Mouse (Mus musculus) fibroblast of lung, adult 2 months (primary cell): ENCODE data around the gene Slc22a12.

Experiments used
- DNase-seq: peaks from one replicate; pipeline ENCODE4 v3.0.0-alpha.2; 2011; ENCODE audit warnings: low read depth

Slc22a12 gene

DNA sequence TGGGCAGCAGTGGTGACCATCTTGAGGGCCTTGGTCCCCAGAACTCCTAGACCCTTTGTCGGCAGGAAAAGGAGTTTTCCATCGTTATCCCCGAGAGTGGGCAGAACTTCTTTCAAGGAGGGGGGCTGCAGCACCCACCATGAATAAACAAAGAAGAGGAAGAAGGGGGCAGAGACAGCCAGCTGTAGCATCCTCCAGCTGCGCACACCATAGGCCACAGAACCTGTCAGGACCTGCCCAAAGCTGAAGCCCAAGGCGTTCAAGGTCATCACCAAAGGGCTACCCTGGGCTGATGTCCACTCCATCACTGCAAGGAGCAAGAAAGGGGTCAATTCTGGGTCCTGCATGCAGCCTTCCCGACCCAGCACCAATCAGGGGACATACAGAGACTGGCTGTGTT lies 2.6 kb downstream of the Slc22a12 start:
- DNase-seq = no peak

DNA sequence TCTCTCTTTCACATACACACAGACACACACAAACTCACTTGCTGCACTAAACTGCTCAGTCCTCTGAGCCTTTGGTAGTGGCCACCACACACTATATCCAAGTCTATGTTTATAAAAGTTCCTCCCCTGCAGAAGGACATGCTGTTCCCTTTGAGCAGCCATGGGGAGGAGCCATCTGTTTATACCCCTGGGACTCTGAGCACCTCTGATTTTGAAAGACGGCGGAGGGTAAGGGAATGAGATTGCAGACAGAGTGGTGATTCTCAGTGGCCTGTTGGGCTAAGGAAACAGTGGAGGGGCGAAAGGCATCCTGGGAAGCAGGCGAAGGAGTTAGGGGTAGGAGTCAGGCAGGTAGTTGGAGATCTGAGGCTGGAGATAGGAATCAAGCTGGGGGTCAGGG lies 3.2 kb downstream of the Slc22a12 start:
- no peak for DNase-seq

DNA sequence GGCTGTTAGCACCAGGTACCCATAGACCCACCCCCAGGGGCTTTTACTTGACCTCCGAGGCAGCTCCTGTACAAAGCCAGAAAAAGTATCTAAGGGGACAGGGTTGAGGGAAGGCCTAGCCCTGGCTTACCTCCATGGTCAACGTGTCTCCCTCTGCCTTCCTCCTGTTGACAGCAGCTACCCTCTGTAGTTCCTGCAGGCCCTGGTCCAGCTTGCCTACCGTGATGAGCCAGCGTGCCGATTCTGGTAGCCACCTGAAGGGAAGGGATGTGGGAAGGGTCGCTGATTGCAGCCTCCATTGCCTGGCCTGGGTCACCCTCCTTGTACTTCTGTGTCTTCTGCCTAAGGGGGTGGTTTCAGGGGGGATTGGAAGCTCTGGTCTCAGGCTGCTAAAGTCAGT lies 4.3 kb downstream of the Slc22a12 start:
- DNase-seq = no peak

DNA sequence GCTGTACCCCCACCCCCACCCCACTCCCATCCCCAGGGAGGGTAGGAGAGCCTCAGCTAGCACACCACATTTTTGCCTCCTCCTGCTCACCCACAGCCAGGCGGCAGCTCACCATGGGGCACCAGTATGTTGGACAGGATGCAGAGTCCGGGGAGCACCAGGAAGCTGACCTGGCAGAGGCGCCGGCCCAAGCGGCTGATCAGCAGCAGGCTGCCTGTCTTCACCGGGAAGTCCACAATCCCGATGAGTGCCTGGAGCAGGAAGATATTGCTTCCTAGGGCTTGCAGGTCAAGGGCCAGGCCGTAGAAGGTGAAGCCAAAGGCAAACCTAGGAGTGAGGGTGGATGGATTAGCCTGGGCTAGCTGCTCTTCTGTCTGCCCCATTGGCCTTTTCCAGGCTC lies 5.3 kb downstream of the Slc22a12 start:
- DNase-seq = no peak

DNA sequence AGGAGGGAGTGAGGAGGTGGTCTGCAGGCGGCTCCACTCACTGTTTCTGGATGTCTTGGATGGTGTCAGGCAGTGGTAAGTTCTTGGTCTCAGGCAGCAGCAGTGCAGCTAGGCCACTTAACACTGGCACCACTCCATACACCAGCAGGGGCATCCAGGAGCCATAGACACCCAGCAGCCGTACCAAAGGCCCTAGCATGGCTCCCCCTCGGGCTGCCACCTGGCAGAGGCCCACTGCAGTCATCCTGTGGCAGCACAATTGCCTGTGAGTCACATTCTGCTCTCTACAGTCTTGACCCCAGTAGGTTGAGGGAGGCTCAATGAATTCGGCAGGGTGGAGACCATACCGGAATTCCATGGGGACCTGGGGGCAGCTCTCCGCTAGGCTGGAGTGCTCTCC lies 6.1 kb downstream of the Slc22a12 start:
- DNase-seq = no peak

DNA sequence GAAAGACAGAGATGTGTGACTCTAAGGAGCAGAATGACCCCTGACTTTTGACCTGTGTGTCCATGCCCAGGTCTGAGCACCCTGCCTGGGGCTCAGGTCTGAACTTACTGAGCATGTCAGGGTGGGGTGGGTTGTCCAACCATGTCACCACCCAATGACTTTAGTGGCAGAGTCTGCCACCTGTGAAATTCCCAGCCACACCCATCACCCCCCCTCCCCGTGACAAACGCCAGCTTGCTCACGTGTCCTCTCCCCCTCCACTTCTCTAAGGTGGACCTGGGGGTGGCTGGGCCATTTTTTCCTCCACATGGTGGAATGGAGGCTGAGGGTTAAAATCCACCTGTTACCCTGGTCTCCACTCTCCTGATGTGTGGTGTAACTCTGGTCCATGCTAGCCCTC lies 6.6 kb downstream of the Slc22a12 start:
- DNase-seq = no peak

DNA sequence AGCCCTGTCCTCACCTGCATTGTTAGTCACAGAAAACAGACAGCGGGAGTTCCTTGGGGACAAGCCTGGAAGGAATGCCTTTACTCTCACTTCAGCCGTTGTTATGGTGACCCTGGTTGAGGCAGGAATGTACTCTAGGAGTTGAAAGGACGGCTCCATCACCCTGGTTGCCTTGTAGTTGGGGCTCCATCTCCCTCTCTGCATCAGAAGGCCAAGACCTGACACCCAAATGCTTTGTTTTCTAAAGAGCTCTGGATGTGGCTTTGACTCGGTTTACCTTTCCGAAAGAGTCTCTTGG lies 8.8 kb downstream of the Slc22a12 start:
- no peak for DNase-seq

DNA sequence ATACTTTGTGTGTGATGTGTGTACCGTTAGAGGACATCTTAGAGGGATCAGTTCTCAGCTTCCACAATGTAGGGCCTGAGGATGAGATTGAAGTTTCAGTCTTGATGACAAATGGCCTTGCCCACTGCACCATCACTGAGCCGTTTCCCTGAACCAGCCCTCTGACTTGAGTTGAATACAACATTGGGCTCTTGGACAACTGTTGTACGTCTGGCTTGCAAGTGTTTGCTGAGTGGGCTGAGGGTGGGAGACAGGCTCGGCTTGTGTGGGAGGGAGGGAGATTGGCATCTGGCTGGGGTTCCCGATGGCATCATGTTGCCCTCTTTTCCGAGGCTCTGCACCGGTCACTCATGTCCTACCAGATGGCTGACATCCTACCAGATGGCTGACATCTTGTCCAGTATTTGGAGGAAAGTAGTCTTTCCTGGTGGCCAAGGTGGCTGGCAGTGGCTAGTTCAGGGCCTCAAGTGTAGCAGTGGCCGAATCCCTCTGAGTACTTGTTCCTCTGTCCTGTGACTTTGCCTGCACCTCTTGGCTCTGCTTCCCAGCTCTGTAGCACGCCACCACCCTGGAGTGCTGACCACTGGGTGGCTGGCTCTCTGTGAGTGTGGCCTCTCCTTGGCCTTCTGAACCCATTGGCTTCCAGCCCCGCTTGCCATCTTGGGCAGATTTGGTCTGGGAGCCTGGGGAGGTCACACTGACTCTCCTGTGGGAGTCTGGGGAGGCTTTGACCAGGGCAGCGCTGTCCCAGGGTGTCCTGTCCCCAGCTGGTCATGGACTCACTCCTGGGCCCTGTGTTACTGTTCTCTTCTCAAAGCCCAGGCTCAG lies 9.3 kb downstream of the Slc22a12 start:
- no peak for DNase-seq

DNA sequence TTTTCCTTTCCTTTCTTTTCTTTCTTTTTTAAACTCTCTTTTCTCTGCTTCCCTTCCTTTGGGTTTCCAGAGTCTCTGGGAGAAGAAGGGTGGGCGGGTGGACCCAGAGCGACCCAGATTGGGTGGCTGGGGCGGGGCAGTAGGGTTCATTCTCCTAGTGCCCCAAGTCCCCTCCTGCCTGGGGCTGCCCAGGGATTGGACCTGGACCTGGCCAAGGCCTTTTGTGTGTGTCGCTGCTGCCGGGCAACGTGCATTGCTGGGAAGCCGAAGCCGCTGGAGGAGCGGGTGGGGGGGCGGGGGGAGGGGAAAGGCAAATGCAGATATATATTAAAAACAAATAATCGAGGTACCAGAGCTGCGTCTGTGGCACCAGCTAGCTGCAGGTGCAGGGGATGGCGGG lies 10.2 kb downstream of the Slc22a12 start:
- DNase-seq = no peak

DNA sequence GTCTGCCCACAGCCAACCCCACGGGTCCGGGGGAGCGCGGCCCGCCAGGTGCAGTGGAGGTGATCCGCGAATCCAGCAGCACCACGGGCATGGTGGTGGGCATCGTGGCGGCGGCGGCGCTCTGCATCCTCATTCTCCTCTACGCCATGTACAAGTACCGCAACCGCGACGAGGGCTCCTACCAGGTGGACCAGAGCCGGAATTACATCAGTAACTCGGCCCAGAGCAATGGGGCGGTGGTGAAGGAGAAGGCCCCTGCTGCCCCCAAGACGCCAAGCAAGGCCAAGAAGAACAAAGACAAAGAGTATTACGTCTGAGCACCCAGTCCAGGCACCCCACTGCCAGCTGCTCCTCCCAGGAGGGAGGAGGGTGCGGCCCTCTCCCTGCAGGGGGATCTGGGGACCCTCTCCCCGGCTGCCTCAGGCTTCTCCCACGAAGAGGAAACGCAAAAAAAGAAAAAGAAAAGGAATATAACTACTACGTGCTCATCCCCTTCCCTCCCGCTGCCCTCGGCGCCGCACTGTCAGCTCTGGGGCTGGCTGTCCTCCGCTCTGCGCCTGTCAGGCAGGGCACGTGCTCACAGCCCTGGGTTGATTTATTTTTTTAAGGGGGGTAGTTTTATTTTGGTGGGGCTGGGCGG lies 10.9 kb downstream of the Slc22a12 start:
- DNase-seq = no peak

DNA sequence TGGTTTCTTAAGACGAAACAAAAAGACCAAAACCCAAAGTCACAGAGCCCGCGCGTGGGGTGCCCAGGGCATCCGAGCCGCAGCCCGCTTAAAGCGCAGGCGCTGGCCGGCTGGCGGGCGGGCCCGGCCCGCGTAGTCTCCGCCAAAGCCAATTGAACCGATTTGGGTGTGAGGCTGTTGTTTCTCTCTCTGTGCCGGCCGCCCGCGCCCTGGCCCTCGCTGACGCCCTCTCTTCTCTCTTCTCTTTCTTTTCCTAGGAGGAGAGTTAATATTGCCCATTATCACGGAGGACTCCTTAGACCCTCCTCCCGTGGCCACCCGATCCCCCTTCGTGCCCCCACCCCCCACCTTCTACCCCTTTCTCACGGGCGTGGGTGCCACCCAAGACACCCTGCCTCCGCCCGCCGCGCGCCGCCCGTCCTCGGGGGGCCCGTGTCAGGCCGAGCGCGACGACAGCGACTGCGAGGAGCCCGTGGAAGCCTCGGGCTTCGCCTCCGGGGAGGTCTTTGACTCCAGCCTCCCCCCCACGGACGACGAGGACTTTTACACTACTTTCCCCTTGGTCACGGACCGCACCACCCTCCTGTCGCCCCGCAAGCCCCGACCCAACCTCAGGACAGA lies 11.7 kb downstream of the Slc22a12 start:
- no peak for DNase-seq

DNA sequence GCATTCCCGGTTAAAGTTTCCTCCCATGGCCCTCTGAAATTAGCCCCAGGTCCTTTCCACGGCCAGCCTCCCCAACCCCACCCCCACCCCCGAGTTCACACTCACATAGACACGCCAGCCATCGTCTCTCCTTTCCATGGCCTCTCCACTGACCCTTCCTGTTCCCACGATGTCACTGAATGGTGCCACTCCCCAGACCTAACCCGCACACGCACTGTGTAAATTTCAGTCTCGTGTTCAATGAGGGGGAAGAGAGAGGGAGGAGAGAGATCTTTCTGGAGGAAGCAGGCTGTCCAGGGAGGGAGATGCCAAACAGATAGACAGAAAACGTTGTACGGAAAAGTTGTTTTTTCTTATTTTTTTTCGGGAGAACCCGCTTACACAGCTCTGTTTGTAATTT lies 12.5 kb downstream of the Slc22a12 start:
- no peak for DNase-seq

DNA sequence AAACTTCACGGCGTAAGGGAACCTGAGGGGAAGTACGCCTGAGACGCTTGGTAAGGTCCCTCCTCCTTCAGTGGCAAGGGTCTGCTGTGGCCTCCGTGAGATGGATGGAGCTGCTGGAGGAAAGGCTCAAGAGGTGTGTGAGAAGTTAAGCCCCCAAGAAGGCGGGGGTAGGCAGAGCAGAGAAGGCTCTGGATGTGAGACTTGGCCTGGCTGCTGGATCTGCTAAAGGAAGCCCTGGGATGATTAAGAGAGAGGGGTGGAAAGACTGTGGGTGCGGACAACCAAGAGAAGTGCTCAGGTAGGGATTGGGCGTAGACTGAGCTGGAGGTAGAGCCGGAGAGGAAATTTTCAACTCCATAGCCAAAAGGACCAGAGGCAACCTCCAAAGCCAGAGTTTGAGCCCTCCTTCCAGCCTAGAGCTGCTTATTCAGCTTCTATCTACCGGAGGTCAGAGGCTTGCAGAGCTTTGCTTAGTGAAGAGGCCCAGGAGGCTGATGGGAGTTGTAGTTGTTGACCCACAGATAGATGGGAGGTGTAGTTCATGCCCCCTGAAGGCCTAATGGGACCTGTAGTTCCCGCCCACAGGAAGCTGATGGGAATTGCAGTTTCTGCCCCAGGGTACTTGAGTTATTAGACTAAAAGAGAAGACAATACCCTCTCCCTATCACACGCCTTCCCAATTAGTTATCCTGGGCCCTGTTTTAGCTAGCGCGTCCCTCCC lies 13.4 kb downstream of the Slc22a12 start:
- no peak for DNase-seq

DNA sequence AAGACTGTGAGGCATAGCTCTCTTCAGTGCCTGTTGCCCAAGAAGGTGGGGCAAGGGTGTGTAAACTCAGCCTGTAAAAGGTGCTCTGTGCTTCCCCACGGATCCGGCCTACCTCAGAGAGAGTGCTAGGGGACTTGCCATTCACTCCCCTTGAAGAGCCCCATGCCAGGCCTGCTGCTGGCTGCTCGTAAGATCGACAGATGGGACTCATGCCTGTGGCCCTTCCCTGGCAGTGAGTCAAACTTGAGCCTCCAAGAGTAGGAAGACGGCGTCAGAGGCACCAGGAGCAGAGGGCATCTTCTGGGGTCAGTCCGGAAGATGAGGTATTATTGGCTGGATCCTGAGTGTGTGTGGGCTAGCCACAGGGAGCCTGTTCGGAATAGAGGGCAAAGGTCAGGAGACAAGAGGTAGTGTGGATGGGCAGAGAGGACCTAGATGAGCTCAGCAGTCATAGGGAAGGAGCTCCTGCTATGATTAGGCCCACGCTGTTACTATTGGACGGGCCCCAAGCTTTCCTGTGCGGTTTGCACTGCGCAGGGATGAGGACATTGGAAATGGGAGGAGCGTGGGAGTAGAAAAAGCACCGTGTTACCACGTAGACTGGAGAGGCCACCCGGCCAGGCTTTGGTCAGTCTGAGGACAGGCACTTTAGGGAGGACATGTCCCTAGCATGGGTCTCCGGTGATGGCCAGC lies 14.8 kb downstream of the Slc22a12 start:
- no peak for DNase-seq

DNA sequence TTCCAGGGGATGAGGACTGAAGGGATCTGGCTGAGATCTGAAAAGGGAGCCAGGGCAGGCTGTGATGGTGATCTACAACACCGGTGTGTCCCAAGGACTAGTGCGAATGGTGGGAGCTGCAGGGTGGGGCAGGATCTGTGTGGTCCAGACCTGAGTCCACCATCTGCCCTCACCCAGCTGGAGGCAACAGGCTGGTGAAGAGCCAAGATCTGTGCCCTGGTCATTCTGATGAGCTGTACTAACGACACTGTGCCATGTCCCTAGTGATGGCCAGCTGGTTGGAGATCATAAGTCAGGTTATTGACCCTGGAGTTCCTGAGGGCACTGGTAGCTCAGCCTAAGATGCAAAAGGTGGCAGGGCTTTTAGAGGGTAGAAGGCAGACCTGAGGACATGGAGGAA lies 15.4 kb downstream of the Slc22a12 start:
- no peak for DNase-seq

DNA sequence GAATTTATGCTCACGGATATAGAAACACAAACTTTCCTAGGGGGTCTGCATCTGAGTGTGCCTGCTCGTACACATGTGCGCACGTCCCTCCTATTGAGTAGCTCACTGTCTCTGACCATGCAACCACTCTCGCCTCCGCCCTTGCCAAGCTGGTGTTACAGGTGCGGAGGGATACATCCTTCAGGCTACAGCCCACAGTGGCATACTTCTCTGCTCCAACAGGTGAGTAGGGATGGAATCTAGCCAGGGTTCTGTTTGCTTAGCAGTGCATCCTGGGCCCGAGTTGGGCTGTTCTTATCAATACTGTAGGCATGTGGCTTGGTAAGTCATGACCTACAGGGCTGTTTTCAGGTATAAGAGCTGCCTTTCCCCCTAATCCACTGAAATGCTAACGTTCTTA lies 16.8 kb downstream of the Slc22a12 start:
- DNase-seq = no peak

DNA sequence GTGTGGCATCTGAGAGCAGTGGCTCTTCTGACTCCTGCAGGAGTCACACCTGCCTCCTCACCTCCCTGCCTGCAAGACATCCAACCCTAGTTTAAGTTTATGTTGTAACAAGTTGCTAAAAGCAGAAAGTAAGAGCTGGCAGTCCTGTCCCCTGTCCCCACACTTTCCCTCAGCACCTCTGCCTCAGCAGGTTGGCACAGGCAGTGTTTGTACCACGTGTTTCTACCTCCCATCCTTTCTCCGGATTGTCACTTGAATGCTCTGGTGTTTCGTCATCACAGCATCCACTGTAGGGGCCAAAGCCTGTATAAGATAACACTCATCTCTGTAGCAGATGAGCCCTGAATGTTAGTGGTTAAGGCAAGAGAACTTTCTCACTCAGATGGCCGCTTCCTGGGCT lies 17.8 kb downstream of the Slc22a12 start:
- no peak for DNase-seq

DNA sequence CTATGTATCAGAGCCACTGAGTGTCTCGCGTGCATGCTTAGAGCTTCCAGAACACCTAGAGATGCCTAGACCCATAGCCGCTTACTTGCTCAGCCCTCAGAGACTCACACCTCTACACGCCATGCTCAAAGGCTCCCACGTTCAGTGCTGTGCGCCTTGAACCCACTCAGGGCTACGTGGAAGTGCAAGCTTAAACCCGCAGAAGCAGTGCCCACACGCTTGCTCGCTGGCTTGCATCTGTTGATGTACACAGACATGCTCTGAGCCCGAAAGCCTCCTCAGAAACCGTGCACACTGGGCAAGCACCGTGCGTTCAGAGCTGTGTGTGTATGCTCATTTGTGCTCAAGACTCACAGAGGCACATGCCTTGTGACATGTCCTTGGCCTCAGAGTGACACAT lies 20.5 kb downstream of the Slc22a12 start:
- DNase-seq = no peak

DNA sequence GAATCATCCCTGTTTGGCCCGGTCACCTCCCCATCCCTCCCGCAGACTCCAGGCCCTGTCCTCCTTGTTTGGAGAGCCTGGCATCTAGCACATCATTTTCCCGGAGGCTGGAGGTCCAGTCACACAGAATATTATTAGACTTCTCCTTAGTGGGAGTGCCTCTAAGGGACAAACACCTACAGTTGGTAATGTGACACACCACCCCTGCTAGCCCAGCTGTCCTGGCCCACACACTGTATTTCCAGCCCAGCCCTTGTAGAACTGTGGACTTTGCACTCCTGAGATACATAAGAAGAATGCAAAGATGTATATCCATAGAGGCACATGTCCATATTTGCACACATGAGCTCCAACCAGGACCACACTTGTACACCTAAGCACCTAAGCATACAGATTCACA lies 21.2 kb downstream of the Slc22a12 start:
- no peak for DNase-seq

DNA sequence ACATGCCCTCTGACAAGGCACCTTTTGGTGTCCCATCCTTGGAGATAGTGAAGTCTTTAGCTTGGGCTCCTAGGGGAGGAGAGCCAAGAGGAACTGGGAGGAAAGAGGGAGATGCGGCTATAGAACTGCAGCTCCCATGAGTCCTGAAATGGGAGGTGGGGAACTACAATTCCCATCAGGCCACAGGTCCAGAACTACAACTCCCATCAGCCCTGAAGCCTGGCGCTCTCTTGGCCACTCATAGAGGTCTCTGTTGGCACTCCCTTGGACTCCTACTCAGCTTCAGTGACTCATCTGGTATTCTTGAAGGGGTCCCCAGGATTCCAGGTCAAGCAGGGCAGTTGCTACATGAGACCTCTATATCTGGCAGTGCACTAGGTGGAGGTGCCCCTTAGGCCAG lies 23.3 kb downstream of the Slc22a12 start:
- DNase-seq = no peak

DNA sequence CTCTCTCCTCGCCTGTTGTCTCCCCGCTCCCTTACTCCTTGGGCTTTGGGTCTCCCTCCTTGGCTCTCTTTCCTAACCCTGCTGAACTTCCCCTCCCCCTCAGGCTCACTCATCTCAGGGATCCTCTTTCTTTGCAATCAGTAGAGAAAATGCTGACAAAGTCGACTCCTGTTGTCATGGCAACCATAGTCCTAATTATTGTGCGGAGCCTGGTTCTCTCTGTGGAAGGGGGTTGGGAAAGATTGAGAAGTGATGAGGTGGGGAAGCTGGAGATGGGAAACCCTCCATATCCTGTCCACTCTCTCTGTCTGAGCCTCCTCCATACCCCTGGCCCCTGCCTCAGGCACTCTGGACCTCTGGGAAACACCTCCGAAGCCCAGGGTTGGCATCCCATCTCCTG lies 24.2 kb downstream of the Slc22a12 start:
- no peak for DNase-seq

DNA sequence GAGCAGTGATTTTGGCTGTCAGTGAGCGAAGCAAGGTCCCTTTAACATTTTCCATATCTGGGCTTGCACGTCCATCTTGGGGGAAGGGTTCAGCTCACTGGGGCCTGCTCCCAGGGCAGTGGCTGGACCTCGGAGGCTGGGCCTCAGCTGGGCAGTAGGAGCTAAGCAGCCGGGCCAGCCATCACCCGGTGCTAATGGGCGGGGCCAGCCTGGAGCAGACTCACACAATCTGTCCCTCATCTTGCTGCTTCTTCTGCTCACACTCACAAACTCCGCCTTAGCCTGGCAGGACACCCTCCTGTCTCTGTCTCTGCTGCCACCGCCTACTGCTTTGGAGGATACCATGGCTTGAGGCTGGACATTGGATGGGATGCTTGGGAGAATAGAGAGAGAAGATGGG lies 26.7 kb downstream of the Slc22a12 start:
- DNase-seq = no peak
